9 mouse cellular contexts compared by ENCODE assay signal in the genomic region with DNA sequence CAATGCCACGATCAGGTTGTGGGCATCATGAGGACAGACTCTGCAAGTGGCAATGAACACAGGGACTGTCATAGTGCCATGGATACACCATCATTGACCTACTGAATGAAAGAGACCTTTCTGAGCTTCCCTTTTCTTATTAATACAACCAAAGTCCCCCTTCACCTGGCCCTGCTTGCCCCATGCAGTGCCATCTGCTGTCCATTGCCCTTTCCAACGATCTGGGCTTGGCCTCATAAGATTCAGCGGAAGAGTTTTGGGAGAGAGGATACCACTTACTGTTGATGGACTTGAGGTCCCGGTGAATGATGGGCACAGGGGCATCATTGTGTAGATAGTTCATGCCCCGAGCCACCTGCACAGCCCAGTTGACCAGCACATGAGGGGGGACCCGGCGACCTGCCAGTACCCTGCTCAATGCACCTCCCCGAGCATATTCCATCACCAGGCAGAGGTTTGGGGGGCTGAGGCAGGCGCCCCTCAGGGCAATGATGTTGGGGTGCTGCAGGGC. TPM values are rescaled to one million over a fixed set of nuclear protein-coding genes. Genes with fewer than 3 reads are reported as not detected.
DNase-seq lines count a peak whose midpoint lies in the region; ATAC-seq and TF ChIP-seq lines count a peak whose summit lies in the region.
"Had no signal": no experiment of that assay in that cellular context is flagged by ENCODE, and none has a peak within 500 bp of the region (broad histone marks: within the 10 kb centered on the region; RNA-seq: fewer than 3 reads in every experiment).

No protein-coding gene starts in this region.

- 54% methylated on average over 9 of the region's 9 CpGs for WGBS in heart, embryonic 11.5 days (ENCODE audit: insufficient replicate concordance)
- 49% methylated on average over 9 of the region's 9 CpGs for WGBS in forebrain, embryonic 14.5 days
- 43% methylated on average over 9 of the region's 9 CpGs for WGBS in liver, embryonic 16.5 days (ENCODE audit: insufficient replicate concordance)

- peak overlapping the region; percentile 84 for H3K9ac ChIP-seq in heart, embryonic 11.5 days (ENCODE audit: low read depth, low read length)
- H3K9ac ChIP-seq in forebrain, embryonic 14.5 days (ENCODE audit: low read length), result peak overlapping the region; percentile 91
- H3K9ac ChIP-seq in liver, embryonic 16.5 days (ENCODE audit: low read depth, low read length), result peak overlapping the region; percentile 78

- no peaks in the 10 kb centered on the region for H3K9me3 ChIP-seq in heart, embryonic 11.5 days (replicated peaks; ENCODE audit: control insufficient read depth, low read length)
- H3K9me3 ChIP-seq in E14TG2a.4 (ENCODE audit: low read length), result no peaks in the 10 kb centered on the region
- no peaks in the 10 kb centered on the region for H3K9me3 ChIP-seq in forebrain, embryonic 14.5 days (replicated peaks; ENCODE audit: control insufficient read depth, low read length)
- H3K9me3 ChIP-seq in liver, embryonic 16.5 days (replicated peaks; ENCODE audit: control insufficient read depth, low read length), result no peaks in the 10 kb centered on the region

- DNase-seq in heart, adult 11 months, result no peak
- DNase-seq in forebrain, embryonic 14.5 days (ENCODE audit: low spot score), result no peak
- no peak for DNase-seq in right cerebral cortex, adult 18-20 months
- DNase-seq in adrenal gland, postnatal 10 days, result no peak
- DNase-seq in right cerebral cortex, adult 2 months (ENCODE audit: low spot score in 2 of 2), result no peak

- peak overlapping the region; percentile 100 for H3K4me2 ChIP-seq in heart, embryonic 11.5 days
- peak overlapping the region; percentile 99 for H3K4me2 ChIP-seq in forebrain, embryonic 14.5 days (ENCODE audit: low read length)
- H3K4me2 ChIP-seq in liver, embryonic 16.5 days (ENCODE audit: low read depth, low read length), result peak overlapping the region; percentile 99

- ATAC-seq in heart, embryonic 11.5 days (replicated peaks; ENCODE audit: insufficient number of reproducible peaks, low FRiP score, low TSS enrichment), result no peak
- no peak for ATAC-seq in forebrain, embryonic 14.5 days
- no peak for ATAC-seq in liver, embryonic 16.5 days (ENCODE audit: low read depth)

- peak overlapping the region; percentile 81 for H3K4me3 ChIP-seq in heart, embryonic 11.5 days (ENCODE audit: low read depth, low read length)
- peak overlapping the region; percentile 90 for H3K4me3 ChIP-seq in E14TG2a.4 (replicated peaks; ENCODE audit: low read length)
- H3K4me3 ChIP-seq in forebrain, embryonic 14.5 days (ENCODE audit: low read depth, low read length), result peak overlapping the region; percentile 91
- H3K4me3 ChIP-seq in liver, embryonic 16.5 days (ENCODE audit: low read depth, low read length), result peak overlapping the region; percentile 85

- H3K27me3 ChIP-seq in heart, embryonic 11.5 days (ENCODE audit: control insufficient read depth, insufficient read depth, low read length), result no peaks in the 10 kb centered on the region
- peaks cover 15% of the 10 kb centered on the region for H3K27me3 ChIP-seq in E14TG2a.4 (ENCODE audit: insufficient read depth, low read length)
- no peaks in the 10 kb centered on the region for H3K27me3 ChIP-seq in forebrain, embryonic 14.5 days (replicated peaks; ENCODE audit: control insufficient read depth, insufficient read depth, low read length)
- H3K27me3 ChIP-seq in liver, embryonic 16.5 days (ENCODE audit: control insufficient read depth, insufficient read depth, low read depth, low read length), result peaks cover 9% of the 10 kb centered on the region

- H3K27ac ChIP-seq in heart, embryonic 11.5 days (ENCODE audit: low read depth, low read length), result no peak overlapping the region
- H3K27ac ChIP-seq in forebrain, embryonic 14.5 days (ENCODE audit: low read depth, low read length), result no peak overlapping the region
- no peak overlapping the region for H3K27ac ChIP-seq in liver, embryonic 16.5 days (ENCODE audit: low read length)

- peaks cover 8% of the 10 kb centered on the region for H3K4me1 ChIP-seq in heart, embryonic 11.5 days (ENCODE audit: control insufficient read depth, insufficient read depth, low read length)
- peaks cover 41% of the 10 kb centered on the region for H3K4me1 ChIP-seq in E14TG2a.4 (replicated peaks; ENCODE audit: low read depth, low read length)
- peaks cover 20% of the 10 kb centered on the region for H3K4me1 ChIP-seq in forebrain, embryonic 14.5 days (ENCODE audit: control insufficient read depth, insufficient read depth, low read length)
- peaks cover 17% of the 10 kb centered on the region for H3K4me1 ChIP-seq in liver, embryonic 16.5 days (ENCODE audit: control insufficient read depth, low read depth, low read length)

- H3K36me3 ChIP-seq in heart, embryonic 11.5 days (ENCODE audit: control insufficient read depth, insufficient read depth, low read length), result no peaks in the 10 kb centered on the region
- H3K36me3 ChIP-seq in E14TG2a.4 (ENCODE audit: insufficient read depth, low read length), result peaks cover 43% of the 10 kb centered on the region
- peaks cover 21% of the 10 kb centered on the region for H3K36me3 ChIP-seq in forebrain, embryonic 14.5 days (ENCODE audit: control insufficient read depth, insufficient read depth, low read length)
- H3K36me3 ChIP-seq in liver, embryonic 16.5 days (ENCODE audit: control insufficient read depth, insufficient read depth), result no peaks in the 10 kb centered on the region

- no peak for TF ChIP-seq CTCF in E14TG2a.4 (conservative IDR thresholded peaks at IDR 0.05; ENCODE audit: low read length)

RNA-seq across cellular contexts. Expression of gene Map3k10, which starts 1.3 kb away (rescaled TPM):
- polyA plus RNA-seq in heart, embryonic 11.5 days (2014; fragmentation: Nextera tagmentation; extraction: Ambion mirVana), result 3.0 and 3.6 TPM in 2 replicates
- 12.8 and 13.8 TPM in 2 replicates for polyA plus RNA-seq in forebrain, embryonic 14.5 days (2014; fragmentation: Nextera tagmentation; extraction: Ambion mirVana)
- polyA plus RNA-seq in liver, embryonic 16.5 days (2015; fragmentation: Nextera tagmentation; extraction: Ambion mirVana), result 1.1 and 1.4 TPM in 2 replicates
- total RNA-seq in adrenal gland, postnatal 10 days (2021), result 10 to 100 TPM; 25.9 to 26.6 TPM

RNA-seq across cellular contexts. Expression of gene Zfp607b, which starts 16.0 kb away (rescaled TPM):
- polyA plus RNA-seq in heart, embryonic 11.5 days (2014; fragmentation: Nextera tagmentation; extraction: Ambion mirVana), result 1.7 and 3.1 TPM in 2 replicates
- 10.8 and 14.5 TPM in 2 replicates for polyA plus RNA-seq in forebrain, embryonic 14.5 days (2014; fragmentation: Nextera tagmentation; extraction: Ambion mirVana)
- 0.58 and 0.68 TPM in 2 replicates for polyA plus RNA-seq in liver, embryonic 16.5 days (2015; fragmentation: Nextera tagmentation; extraction: Ambion mirVana)
- 1 to 10 TPM; 1.3 to 1.8 TPM for total RNA-seq in adrenal gland, postnatal 10 days (2021)

RNA-seq across cellular contexts. Expression of gene Ttc9b, which starts 19.4 kb away (rescaled TPM):
- not detected in 2 replicates for polyA plus RNA-seq in heart, embryonic 11.5 days (2014; fragmentation: Nextera tagmentation; extraction: Ambion mirVana)
- polyA plus RNA-seq in forebrain, embryonic 14.5 days (2014; fragmentation: Nextera tagmentation; extraction: Ambion mirVana), result 69.3 and 73.8 TPM in 2 replicates
- polyA plus RNA-seq in liver, embryonic 16.5 days (2015; fragmentation: Nextera tagmentation; extraction: Ambion mirVana), result not detected in 2 replicates
- under 1 TPM; 0.51 to 0.88 TPM for total RNA-seq in adrenal gland, postnatal 10 days (2021)
- total RNA-seq: heart, adult 18-20 months had no signal

RNA-seq across cellular contexts. Expression of gene Zfp60, which starts 58.1 kb away (rescaled TPM):
- polyA plus RNA-seq in heart, embryonic 11.5 days (2014; fragmentation: Nextera tagmentation; extraction: Ambion mirVana), result 21.8 and 22.5 TPM in 2 replicates
- polyA plus RNA-seq in forebrain, embryonic 14.5 days (2014; fragmentation: Nextera tagmentation; extraction: Ambion mirVana), result 96.6 and 101 TPM in 2 replicates
- polyA plus RNA-seq in liver, embryonic 16.5 days (2015; fragmentation: Nextera tagmentation; extraction: Ambion mirVana), result 4.1 and 4.3 TPM in 2 replicates
- total RNA-seq in adrenal gland, postnatal 10 days (2021), result 10 to 100 TPM in 1 of 2 experiments, 1 to 10 TPM in 1; 9.9 to 16.0 TPM

Comparison
In these comparisons a context has a peak if more than half of its experiments do, and no peak if none do; other contexts are left out.
1. RNA of gene Ttc9b, which starts 19.4 kb away (polyA plus RNA-seq): 69.3 to 73.8 TPM in forebrain, embryonic 14.5 days; not detected in heart, embryonic 11.5 days and not detected in liver, embryonic 16.5 days; every median in the first group is over 10 times any median in the second.
2. Peak in every context shown above with its lines, with median percentiles within 50 percentile points of each other: H3K4me2 ChIP-seq, H3K4me3 ChIP-seq and H3K9ac ChIP-seq.